15 mouse cellular contexts compared by ENCODE assay signal in the genomic region with DNA sequence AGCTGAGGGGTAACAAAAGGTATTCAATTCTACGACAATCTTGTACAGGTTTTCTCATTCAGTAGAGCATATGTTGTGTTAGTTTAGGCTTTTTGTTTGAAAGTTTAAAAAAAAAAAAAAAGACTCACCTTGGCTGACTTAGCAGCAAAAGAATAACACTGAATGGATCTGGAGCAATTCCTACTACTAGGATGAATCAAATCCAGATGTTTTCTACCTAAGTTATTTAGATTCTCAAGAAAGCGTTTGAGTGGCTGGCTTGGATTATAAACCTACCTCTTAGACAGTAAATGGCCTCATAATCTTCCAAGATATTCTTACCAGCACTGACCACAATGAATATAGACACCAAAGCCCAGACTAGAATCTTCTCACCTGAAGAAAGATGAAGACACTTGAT.
DNase-seq lines count a peak whose midpoint lies in the region; ATAC-seq and TF ChIP-seq lines count a peak whose summit lies in the region.
"Had no signal": no experiment of that assay in that cellular context is flagged by ENCODE, and none has a peak within 500 bp of the region (broad histone marks: within the 10 kb centered on the region; RNA-seq: fewer than 3 reads in every experiment).

No protein-coding gene starts in this region.

- H3K9ac ChIP-seq in heart, embryonic 14.5 days (ENCODE audit: low read length), result no peak overlapping the region
- no peak overlapping the region for H3K9ac ChIP-seq in lung, postnatal 0 days (replicated peaks; ENCODE audit: low read depth)
- no peak overlapping the region for H3K9ac ChIP-seq in stomach, embryonic 16.5 days (ENCODE audit: low read length)
- H3K9ac ChIP-seq: hindbrain, embryonic 15.5 days; midbrain, embryonic 13.5 days had no signal

- no peak overlapping the region for H3K4me3 ChIP-seq in heart, embryonic 14.5 days (ENCODE audit: control insufficient read depth in 1 of 2, insufficient read depth in 1 of 2, low read depth in 1 of 2, low read length in 2 of 2)
- H3K4me3 ChIP-seq in lung, postnatal 0 days (ENCODE audit: low read depth, low read length), result no peak overlapping the region
- no peak overlapping the region for H3K4me3 ChIP-seq in limb, embryonic 10.5 days
- H3K4me3 ChIP-seq in stomach, embryonic 16.5 days (replicated peaks; ENCODE audit: low read length), result no peak overlapping the region
- H3K4me3 ChIP-seq: erythroblast, embryonic 14.5 days; hindbrain, embryonic 15.5 days; midbrain, embryonic 13.5 days had no signal

- no peak for TF ChIP-seq CTCF in lung, postnatal 0 days (IDR thresholded peaks at IDR 0.05)

- WGBS in heart, embryonic 14.5 days, result 85% methylated on average over 2 of the region's 2 CpGs
- WGBS in lung, postnatal 0 days, result 89% methylated on average over 2 of the region's 2 CpGs
- WGBS in limb, embryonic 10.5 days, result 48% methylated on average over 2 of the region's 2 CpGs
- WGBS in stomach, embryonic 16.5 days, result 57% methylated on average over 2 of the region's 2 CpGs

- H3K27ac ChIP-seq in heart, embryonic 14.5 days (replicated peaks in 1 of 2; ENCODE audit: control insufficient read depth in 1 of 2, insufficient read depth in 1 of 2, low read depth in 2 of 2, low read length in 2 of 2), result peak overlapping the region; percentile 76 to 85; a peak in 3 of 4 replicates
- H3K27ac ChIP-seq in lung, postnatal 0 days (ENCODE audit: low read length), result peak overlapping the region; percentile 4; the same call in 1 of the 2 replicates
- peak overlapping the region; percentile 64 for H3K27ac ChIP-seq in limb, embryonic 10.5 days
- H3K27ac ChIP-seq in stomach, embryonic 16.5 days (ENCODE audit: low read length), result peak overlapping the region; percentile 81
- H3K27ac ChIP-seq: hindbrain, embryonic 15.5 days; midbrain, embryonic 13.5 days had no signal

- no peaks in the 10 kb centered on the region for H3K36me3 ChIP-seq in heart, embryonic 14.5 days (ENCODE audit: control insufficient read depth, insufficient read depth, low read length)
- H3K36me3 ChIP-seq in lung, postnatal 0 days (ENCODE audit: insufficient read depth, low read length), result no peaks in the 10 kb centered on the region
- H3K36me3 ChIP-seq in limb, embryonic 10.5 days, result no peaks in the 10 kb centered on the region
- H3K36me3 ChIP-seq in stomach, embryonic 16.5 days (ENCODE audit: control insufficient read depth, insufficient read depth, low read length), result no peaks in the 10 kb centered on the region
- H3K36me3 ChIP-seq: hindbrain, embryonic 15.5 days; midbrain, embryonic 13.5 days had no signal

- no peak for DNase-seq in heart, adult 11 months
- no peak for DNase-seq in lung, postnatal 0 days (ENCODE audit: low spot score)
- DNase-seq in lung, postnatal 14 days, result no peak
- no peak for DNase-seq in limb, embryonic 10.5 days (ENCODE audit: low spot score)
- no peak for DNase-seq in cerebellum, adult 18-20 months
- DNase-seq: cerebellum, adult 11-12 months; gastrocnemius, postnatal 25 days; kidney, adult 18-20 months; right cerebral cortex, postnatal 25 days; thymus, postnatal 14 days had no signal

- H3K4me1 ChIP-seq in heart, embryonic 14.5 days (ENCODE audit: control insufficient read depth in 2 of 2, insufficient read depth in 2 of 2, low read length in 2 of 2), result peaks cover 6 to 24% of the 10 kb centered on the region in 2 experiments
- no peaks in the 10 kb centered on the region for H3K4me1 ChIP-seq in lung, postnatal 0 days (ENCODE audit: insufficient read depth, low read depth, low read length)
- peaks cover 53% of the 10 kb centered on the region for H3K4me1 ChIP-seq in limb, embryonic 10.5 days
- peaks cover 21% of the 10 kb centered on the region for H3K4me1 ChIP-seq in stomach, embryonic 16.5 days (ENCODE audit: control insufficient read depth, insufficient read depth, low read length)

- H3K27me3 ChIP-seq in heart, embryonic 14.5 days (ENCODE audit: control insufficient read depth, insufficient read depth, low read length), result no peaks in the 10 kb centered on the region
- no peaks in the 10 kb centered on the region for H3K27me3 ChIP-seq in lung, postnatal 0 days (replicated peaks; ENCODE audit: insufficient read depth, low read length)
- H3K27me3 ChIP-seq in limb, embryonic 10.5 days (ENCODE audit: low read depth, poor library complexity, severe bottlenecking), result no peaks in the 10 kb centered on the region
- no peaks in the 10 kb centered on the region for H3K27me3 ChIP-seq in stomach, embryonic 16.5 days (ENCODE audit: control insufficient read depth, insufficient read depth, low read length)
- H3K27me3 ChIP-seq: hindbrain, embryonic 15.5 days; midbrain, embryonic 13.5 days had no signal

- H3K9me3 ChIP-seq in heart, embryonic 14.5 days (ENCODE audit: control insufficient read depth, low read length), result no peaks in the 10 kb centered on the region
- no peaks in the 10 kb centered on the region for H3K9me3 ChIP-seq in lung, postnatal 0 days (ENCODE audit: low read length)
- H3K9me3 ChIP-seq in limb, embryonic 10.5 days (replicated peaks), result no peaks in the 10 kb centered on the region
- no peaks in the 10 kb centered on the region for H3K9me3 ChIP-seq in stomach, embryonic 16.5 days (replicated peaks; ENCODE audit: control insufficient read depth, low read length)
- H3K9me3 ChIP-seq: hindbrain, embryonic 15.5 days; midbrain, embryonic 13.5 days had no signal

- TF ChIP-seq EP300 in lung, postnatal 0 days (IDR thresholded peaks at IDR 0.05), result no peak

- no peak overlapping the region for H3K4me2 ChIP-seq in heart, embryonic 14.5 days (ENCODE audit: low read length)
- no peak overlapping the region for H3K4me2 ChIP-seq in lung, postnatal 0 days (replicated peaks; ENCODE audit: low read depth, low read length)
- no peak overlapping the region for H3K4me2 ChIP-seq in stomach, embryonic 16.5 days (ENCODE audit: low read depth, low read length)
- H3K4me2 ChIP-seq: hindbrain, embryonic 15.5 days; midbrain, embryonic 13.5 days had no signal

- no peak for ATAC-seq in heart, embryonic 14.5 days (ENCODE audit: insufficient number of reproducible peaks, insufficient read depth, low FRiP score, low read depth)
- no peak for ATAC-seq in lung, postnatal 0 days
- ATAC-seq in stomach, embryonic 16.5 days (ENCODE audit: insufficient read depth, low FRiP score), result no peak
- ATAC-seq: midbrain, embryonic 13.5 days had no signal

Comparison
In these comparisons a context has a peak if more than half of its experiments do, and no peak if none do; other contexts are left out.
1. H3K27ac ChIP-seq: peak in every context shown above with its lines; median percentile 81 in stomach, embryonic 16.5 days; 80 in heart, embryonic 14.5 days; 64 in limb, embryonic 10.5 days; 4 in lung, postnatal 0 days.